Mouse (Mus musculus): ENCODE results near the gene Rora.

DNA sequence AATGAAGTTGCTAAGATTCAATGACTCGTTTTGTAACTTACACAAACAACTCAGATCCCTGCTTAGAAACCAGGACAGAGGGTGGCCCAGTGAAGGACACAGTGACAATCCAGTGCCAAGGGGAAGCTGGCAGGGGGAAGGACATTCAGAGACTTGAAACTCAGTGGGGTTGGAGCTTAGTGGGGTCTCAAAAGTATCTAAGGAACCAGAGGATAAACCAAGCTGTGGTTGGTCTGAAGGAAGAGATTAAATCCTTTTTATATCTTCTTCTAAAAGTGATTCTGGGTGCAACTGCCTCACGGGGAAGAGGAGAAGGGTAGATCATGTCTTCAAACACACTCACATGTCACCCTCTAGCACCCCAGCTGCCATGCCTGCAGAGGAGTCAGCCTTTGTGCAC lies 340.3 kb downstream of the Rora start:
- TF ChIP-seq POLR2A (IDR thresholded peaks at IDR 0.05; ENCODE audit: borderline replicate concordance, control insufficient read depth, low read depth, low read length) (no peak), CTCF (IDR thresholded peaks at IDR 0.05; ENCODE audit: control insufficient read depth, insufficient read depth, low read length) (no peak)
